Mouse (Mus musculus) hindbrain, postnatal 0 days (tissue): ENCODE results near the gene Hoxa3. TPM values are rescaled to one million over a fixed set of nuclear protein-coding genes. Genes with fewer than 3 reads are reported as not detected.

Source experiments
- ATAC-seq: fragments of 200-750 bp; cut with Nextera tagmentation; 2 replicates; pipeline ENCODE4 v1.8.0; 2017; ENCODE audit warnings: mild to moderate bottlenecking, moderate TSS enrichment, moderate library complexity
- DNase-seq: peaks from one replicate; pipeline ENCODE4 v3.0.0-alpha.2; 2015; ENCODE audit warnings: low spot score
- H3K27ac ChIP-seq: fragments of 300-500 bp; sonication (generic); 2 replicates; pipeline ENCODE4 v1.5.1; 2014; ENCODE audit warnings: mild to moderate bottlenecking
- H3K27me3 ChIP-seq: fragments of 300-500 bp; sonication (generic); 2 replicates; pipeline ENCODE4 v1.6.1; 2014; ENCODE audit warnings: low read length, mixed read lengths; ENCODE audit not compliant: insufficient read depth
- H3K36me3 ChIP-seq: fragments of 300-500 bp; sonication (generic); 2 replicates; pipeline ENCODE4 v1.6.1; 2014; ENCODE audit warnings: low read length, mixed read lengths; ENCODE audit not compliant: insufficient read depth
- H3K4me1 ChIP-seq: fragments of 300-500 bp; sonication (generic); 2 replicates; pipeline ENCODE4 v1.6.1; 2014; ENCODE audit warnings: antibody characterized with exemption, low read length, mixed read lengths; ENCODE audit not compliant: insufficient read depth
- H3K4me2 ChIP-seq: fragments of 300-500 bp; sonication (generic); 2 replicates; pipeline ENCODE4 v1.6.1; 2014; ENCODE audit warnings: low read depth, mild to moderate bottlenecking, low read length, moderate library complexity, mixed read lengths
- H3K4me3 ChIP-seq: fragments of 300-500 bp; sonication (generic); 2 replicates; pipeline ENCODE4 v1.5.1; 2014; ENCODE audit warnings: low read length
- H3K9ac ChIP-seq: fragments of 300-500 bp; sonication (generic); replicated peaks from 2 replicates; pipeline ENCODE4 v1.6.1; 2014; ENCODE audit warnings: mild to moderate bottlenecking, low read length, moderate library complexity, mixed read lengths
- H3K9me3 ChIP-seq: fragments of 300-500 bp; sonication (generic); 2 replicates; pipeline ENCODE4 v1.6.1; 2016; ENCODE audit warnings: low read length, mixed read lengths
- CTCF ChIP-seq: IDR thresholded peaks from 2 replicates; pipeline ENCODE4 v1.5.1; 2016; ENCODE audit warnings: antibody characterized with exemption, control low read depth, low read depth
- WGBS: fragments of 180-500 bp; shearing (Covaris S2); extraction: QIAGEN DNeasy Blood & Tissue Kit; methylation state at CpG from one replicate; pipeline ENCODE4 v1.1.7; 2014; 5-methylcytosine and 5-hydroxymethylcytosine counted together
- polyA plus RNA-seq: library from polyadenylated mRNA; unstranded; fragments of >200 nt; fragmentation: Nextera tagmentation; extraction: Ambion mirVana; gene quantifications from 2 replicates; pipeline ENCODE4 v1.2.1, GENCODE M21; 2015
- total RNA-seq: library from RNA; depleted of rRNA; stranded (reverse); fragments of >200 nt; gene quantifications from 2 replicates; pipeline ENCODE4 v1.2.3, GENCODE M21; 2014

Hoxa3 gene
- total and polyA plus RNA-seq, 2 experiments from 2014 or later = 7.9 to 9.8 TPM

DNA sequence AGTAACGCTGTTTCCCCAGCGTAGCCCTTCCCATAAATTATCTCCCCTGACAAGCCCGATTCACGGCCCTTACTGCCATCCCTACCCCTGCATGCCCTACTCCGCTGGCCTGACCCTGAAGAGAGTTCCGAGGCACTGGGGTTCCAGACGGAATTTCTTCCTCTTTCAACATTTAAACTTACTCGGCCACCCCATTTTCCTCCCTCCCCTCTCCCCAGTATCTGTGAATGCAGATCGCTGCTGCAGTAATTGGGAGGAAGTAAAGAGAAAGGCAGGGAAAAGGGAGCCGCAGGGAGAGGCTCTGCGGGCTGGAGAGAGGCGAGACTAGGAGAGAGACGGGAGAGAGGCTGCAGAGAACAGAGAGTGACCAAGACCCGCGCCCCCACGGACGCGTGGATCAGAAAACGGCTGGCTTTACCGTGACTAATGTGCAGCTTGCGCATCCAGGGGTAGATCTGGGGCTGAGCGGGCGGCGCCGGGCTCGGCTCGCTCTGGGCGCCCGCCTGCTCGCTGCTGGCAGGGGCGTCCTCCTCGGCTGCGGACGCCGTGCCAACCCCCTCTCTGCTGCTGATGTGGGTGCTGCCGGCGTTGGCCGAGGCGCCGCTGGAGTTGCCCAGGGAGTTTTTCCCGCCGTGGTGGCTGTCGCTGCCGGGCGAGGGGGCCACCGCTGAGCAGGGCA is 9.6 kb downstream of the Hoxa3 start:
- Histone ChIP-seq H3K9ac (peak overlapping the region; percentile 44), H3K4me1 (no peaks in the 10 kb centered on the region), H3K27me3 (peaks cover 87% of the 10 kb centered on the region), H3K9me3 (no peaks in the 10 kb centered on the region), H3K4me2 (peak overlapping the region; percentile 52), H3K27ac (peak overlapping the region; percentile 69), H3K4me3 (peak overlapping the region; percentile 41), H3K36me3 (no peaks in the 10 kb centered on the region)
- 0% methylated on average over 33 of the region's 46 CpGs for WGBS
- TF ChIP-seq CTCF = no peak
- 0 out of 2 replicates have a peak, but pooled peaks have one; percentile 40 for ATAC-seq
- no peak for DNase-seq

DNA sequence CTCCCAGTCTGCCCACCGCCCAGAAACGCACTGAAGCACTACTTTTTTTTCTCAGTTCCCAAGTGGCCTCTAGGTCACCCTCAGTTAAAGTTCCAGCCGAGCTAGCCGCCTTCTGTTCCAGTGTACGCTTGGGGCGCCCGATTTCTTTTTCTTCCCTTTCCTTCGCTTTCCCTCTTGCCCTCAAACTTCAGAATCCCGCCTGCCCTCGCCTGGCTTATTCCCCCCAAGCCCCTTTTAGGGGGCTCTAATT is 10.1 kb downstream of the Hoxa3 start:
- Histone ChIP-seq H3K4me1 (no peaks in the 10 kb centered on the region), H3K4me3 (peak overlapping the region; percentile 41), H3K27ac (no peak overlapping the region), H3K36me3 (no peaks in the 10 kb centered on the region), H3K9me3 (no peaks in the 10 kb centered on the region), H3K9ac (0 out of 2 replicates have a peak overlapping the region, but pooled peaks have one; percentile 44), H3K27me3 (peaks cover 87% of the 10 kb centered on the region), H3K4me2 (peak overlapping the region; percentile 52)
- no peak for DNase-seq
- under 1% methylated on average over 10 of the region's 10 CpGs for WGBS
- no peak for TF ChIP-seq CTCF
- ATAC-seq = no peak

DNA sequence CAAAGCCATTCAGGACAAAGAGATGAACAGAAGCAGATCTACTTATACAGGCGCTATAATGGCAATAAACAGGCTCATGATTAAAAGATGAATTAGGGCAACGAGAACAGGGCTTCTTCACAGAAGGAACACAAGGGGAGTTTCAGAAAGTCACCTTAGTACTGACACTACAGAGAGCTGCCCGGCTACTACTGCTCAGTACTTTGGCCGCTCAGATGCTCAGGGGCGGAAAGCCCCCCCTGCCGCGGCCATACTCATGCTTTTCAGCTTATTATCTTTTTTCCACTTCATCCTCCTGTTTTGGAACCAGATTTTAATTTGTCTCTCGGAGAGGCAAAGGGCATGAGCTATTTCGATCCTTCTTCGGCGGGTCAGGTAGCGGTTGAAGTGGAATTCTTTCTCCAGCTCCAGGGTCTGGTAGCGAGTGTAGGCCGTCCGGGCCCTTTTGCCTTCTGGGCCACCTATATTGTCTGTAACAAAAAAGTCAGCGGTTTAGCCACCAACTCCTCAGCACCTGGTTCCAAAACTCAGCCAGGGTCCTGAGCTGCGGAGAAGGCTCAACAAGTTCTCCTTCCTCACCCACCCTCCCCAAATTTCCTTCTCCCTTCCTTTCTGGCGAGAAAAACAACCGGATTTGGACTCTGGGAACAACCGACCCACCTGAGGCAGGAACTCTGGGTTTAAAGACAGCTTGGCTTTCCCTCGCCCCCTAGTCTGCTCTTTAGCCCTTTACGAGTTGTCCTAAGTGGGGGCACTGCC is 10.6 kb downstream of the Hoxa3 start:
- ATAC-seq = no peak
- peaks cover 89% of the 10 kb centered on the region for H3K27me3 ChIP-seq
- 5% methylated on average over 22 of the region's 22 CpGs for WGBS
- H3K27ac ChIP-seq = no peak overlapping the region
- TF ChIP-seq CTCF = no peak
- peak overlapping the region; percentile 44; the same call in 1 of the 2 replicates for H3K9ac ChIP-seq
- DNase-seq = no peak
- H3K4me1 ChIP-seq = no peaks in the 10 kb centered on the region
- H3K4me2 ChIP-seq = peak overlapping the region; percentile 52
- no peaks in the 10 kb centered on the region for H3K9me3 ChIP-seq
- H3K36me3 ChIP-seq = no peaks in the 10 kb centered on the region
- H3K4me3 ChIP-seq = peak overlapping the region; percentile 41

DNA sequence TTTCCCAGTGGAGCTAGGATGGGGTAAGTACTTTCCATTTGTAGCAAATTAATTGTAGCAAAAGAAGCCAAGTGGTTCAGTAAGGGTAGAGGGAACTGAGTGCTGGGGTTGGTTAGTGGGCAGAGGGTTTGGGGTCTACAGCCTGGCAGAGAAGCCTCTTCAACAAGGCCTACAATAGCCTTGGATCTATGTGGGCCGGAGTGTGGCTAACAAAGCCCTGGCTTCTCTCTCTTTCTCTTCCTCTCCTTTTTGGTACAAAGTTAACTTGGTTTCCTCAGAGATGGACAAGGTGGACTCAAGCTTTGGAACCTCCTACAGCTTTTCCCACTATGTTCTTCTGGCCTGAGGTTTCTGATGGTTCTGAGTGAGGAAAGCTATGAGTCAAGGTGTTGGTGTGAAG is 11.9 kb downstream of the Hoxa3 start:
- peaks cover 89% of the 10 kb centered on the region for H3K27me3 ChIP-seq
- no peak for DNase-seq
- H3K4me2 ChIP-seq = no peak overlapping the region
- H3K4me1 ChIP-seq = no peaks in the 10 kb centered on the region
- no peak for TF ChIP-seq CTCF
- ATAC-seq = no peak
- H3K36me3 ChIP-seq = no peaks in the 10 kb centered on the region
- 26% methylated on average over 1 of the region's 1 CpGs for WGBS
- H3K9me3 ChIP-seq = no peaks in the 10 kb centered on the region
- H3K27ac ChIP-seq = no peak overlapping the region
- H3K4me3 ChIP-seq = no peak overlapping the region
- no peak overlapping the region for H3K9ac ChIP-seq

DNA sequence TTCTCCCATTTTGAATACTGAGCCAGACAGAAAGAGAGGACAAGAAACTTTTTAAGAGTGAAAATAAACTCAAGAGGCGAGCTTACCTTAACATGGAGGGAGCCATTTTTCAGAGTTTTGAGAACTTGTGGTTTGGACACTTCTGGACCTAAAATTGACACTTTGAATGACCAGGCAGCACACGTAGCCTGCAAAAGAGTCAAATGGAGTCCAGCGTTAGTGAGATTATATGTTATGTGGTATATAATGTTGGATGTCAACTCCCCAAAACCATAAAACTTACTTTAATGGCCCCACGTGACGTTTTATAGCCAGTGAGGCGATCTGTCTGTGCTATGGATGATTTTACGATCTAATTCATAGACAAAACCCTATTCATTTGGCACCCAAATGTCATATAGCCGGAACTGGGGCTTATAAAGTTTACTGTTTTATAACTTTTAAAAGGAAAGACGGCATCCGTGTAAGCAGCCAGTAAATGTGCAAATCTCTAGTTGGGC is 12.3 kb downstream of the Hoxa3 start:
- H3K4me2 ChIP-seq = 0 out of 2 replicates have a peak overlapping the region, but pooled peaks have one; percentile 8
- no peak overlapping the region for H3K27ac ChIP-seq
- no peaks in the 10 kb centered on the region for H3K4me1 ChIP-seq

DNA sequence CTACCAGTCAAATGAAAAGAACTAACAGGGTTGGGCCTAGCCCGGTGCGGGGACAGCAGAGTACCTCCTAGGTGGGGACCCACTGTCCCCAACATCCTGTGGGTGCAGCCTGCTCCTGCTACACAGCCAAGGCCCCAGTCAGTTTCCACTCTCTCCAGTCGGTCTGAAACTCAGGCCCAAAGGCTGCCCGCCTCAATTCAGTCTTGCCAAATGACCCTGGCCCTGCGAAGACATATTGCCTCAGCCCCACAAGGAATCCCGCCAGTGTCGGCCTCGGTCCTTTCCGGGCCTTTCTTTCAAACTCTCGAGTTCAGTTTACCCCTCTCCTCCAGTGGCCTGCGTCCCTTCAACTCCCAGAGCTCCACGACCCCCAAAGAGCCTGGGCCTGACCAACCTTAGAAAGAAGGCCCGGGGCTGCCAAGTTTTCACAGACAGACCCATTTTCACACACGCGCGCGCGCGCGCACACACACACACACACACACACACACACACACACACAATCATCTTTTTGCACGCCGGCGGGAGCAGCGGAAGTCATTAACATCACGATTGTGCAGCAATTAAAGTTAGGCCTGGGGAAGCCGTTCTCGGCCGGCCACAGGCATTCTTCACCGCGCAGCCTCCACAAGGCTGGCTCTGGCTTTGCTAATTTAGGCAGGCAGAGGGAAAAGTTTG is 12.9 kb downstream of the Hoxa3 start:
- Histone ChIP-seq H3K36me3 (no peaks in the 10 kb centered on the region), H3K27ac (no peak overlapping the region), H3K9me3 (no peaks in the 10 kb centered on the region), H3K4me3 (no peak overlapping the region), H3K27me3 (peaks cover 91% of the 10 kb centered on the region), H3K4me1 (no peaks in the 10 kb centered on the region), H3K9ac (no peak overlapping the region), H3K4me2 (peak overlapping the region; percentile 8; the same call in 1 of the 2 replicates)
- 8% methylated on average over 30 of the region's 30 CpGs for WGBS
- no peak for TF ChIP-seq CTCF
- ATAC-seq (no peak), DNase-seq (no peak)

More for the DNA sequence above, 12.3 kb downstream of the Hoxa3 start:
- H3K27me3 ChIP-seq = peaks cover 90% of the 10 kb centered on the region
- H3K9ac ChIP-seq = no peak overlapping the region
- ATAC-seq = no peak
- 15% methylated on average over 10 of the region's 10 CpGs for WGBS
- TF ChIP-seq CTCF = no peak
- DNase-seq = no peak
- no peak overlapping the region for H3K4me3 ChIP-seq
- no peaks in the 10 kb centered on the region for H3K9me3 ChIP-seq
- H3K36me3 ChIP-seq = no peaks in the 10 kb centered on the region
